Mouse (Mus musculus) granulocyte monocyte progenitor cell, adult 5-6 weeks (primary cell): ENCODE results near the gene 4930568D16Rik. TPM values are rescaled to one million over a fixed set of nuclear protein-coding genes. Genes with fewer than 3 reads are reported as not detected.

Experiments used
- ATAC-seq: replicated peaks from 2 replicates; pipeline ENCODE4 v1.8.0; 2016; ENCODE audit warnings: mild to moderate bottlenecking, moderate TSS enrichment, inconsistent platforms; ENCODE audit not compliant: poor library complexity, severe bottlenecking
- total RNA-seq, 2 experiments: library from RNA; stranded (forward) in 1 of 2; stranded (reverse) in 1 of 2; fragments of 200-712, 200-1000 nt in 1 of 2; fragments of >200 nt in 1 of 2; fragmentation: Nextera tagmentation in 1 of 2; gene quantifications; 2 replicates each; pipeline ENCODE4 v1.2.3; 2014 to 2017

4930568D16Rik gene
- not detected in 2 replicates for total RNA-seq (2014; fragmentation: Nextera tagmentation)
- not detected in 2 replicates for total RNA-seq (2017)

DNA sequence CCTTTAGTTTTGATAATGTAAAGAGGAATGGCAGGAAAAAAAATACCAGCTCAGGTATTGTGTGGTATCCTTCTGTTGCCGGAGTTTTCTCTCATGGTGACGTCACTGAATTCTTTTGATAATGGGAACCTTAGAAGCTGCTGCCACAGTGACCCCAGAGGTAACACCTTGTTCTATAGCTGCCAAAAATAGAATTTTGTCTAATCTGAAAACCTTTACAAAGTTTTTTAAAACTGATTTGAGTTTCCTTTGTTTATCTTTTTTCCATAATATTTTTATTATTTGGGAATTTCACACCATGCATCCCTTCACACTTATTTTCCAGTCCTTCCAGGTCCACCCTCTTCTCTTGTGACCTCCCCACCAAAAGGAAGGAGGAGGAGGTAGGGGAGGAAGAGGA, at the start of gene 4930568D16Rik:
Gene 4930568D16Rik, minus strand, starts transcription at position 101 of the 400 bp plus-strand sequence.
- ATAC-seq: no peak

DNA sequence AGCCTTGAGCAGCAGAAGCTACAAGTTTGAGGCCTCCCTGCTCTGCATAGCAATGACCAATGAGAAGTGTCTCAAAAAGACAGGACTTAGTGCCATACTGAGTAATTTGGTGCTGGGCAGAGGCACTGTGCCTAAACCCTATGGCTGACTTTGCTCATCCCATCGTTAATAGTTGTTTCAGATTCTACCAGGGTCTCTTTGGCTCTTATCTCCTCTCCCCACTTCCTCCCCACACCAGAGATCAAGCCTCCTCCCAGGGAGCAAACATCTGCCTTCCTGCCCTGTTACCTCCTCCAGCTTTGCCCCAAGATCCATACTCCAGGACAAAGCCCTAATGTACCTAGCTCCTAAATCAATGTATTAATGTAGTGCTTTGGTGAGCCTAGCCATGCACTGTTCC, 49.7 kb upstream of the 4930568D16Rik start:
- ATAC-seq: peak; percentile 16; the same call in 1 of the 2 replicates

DNA sequence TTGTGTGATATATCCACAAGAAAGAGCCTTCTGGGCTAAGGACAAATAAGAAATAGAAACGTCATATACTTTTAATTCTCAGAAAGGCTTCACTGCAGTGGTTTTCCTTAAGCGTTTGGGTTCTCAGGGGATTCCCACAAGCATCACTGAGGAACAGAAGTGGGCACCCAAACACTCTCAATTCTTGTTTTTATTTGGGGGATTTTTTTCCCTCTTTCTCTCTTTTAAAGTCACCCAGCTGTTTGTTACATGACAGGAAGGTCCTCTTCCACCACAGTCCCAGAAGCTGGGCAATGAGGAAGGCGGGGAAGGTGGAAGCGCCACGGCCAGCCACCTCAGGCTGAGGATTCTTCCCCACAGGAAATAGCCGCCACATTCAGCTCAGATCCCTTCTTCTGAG, 48.9 kb upstream of the 4930568D16Rik start:
- peak; percentile 49 for ATAC-seq

DNA sequence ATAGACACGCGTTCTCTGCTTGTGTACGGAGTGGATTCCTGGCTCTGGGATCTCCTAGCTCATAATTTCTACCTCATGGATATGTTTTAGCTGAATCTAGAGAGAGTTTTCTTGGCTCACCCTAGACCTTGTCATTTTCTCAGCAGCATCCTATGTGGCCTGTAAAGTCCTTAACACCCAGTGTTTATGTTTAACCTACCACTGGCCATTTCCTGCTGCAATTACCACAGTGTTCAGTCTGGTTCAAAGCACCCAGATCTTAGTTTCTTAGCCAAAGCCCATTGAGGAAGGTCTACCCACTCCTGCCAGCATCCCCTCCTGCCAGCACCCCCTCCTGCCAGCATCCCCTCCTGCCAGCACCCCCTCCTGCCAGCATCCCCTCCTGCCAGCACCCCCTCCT, 45.3 kb upstream of the 4930568D16Rik start:
- ATAC-seq: no peak

DNA sequence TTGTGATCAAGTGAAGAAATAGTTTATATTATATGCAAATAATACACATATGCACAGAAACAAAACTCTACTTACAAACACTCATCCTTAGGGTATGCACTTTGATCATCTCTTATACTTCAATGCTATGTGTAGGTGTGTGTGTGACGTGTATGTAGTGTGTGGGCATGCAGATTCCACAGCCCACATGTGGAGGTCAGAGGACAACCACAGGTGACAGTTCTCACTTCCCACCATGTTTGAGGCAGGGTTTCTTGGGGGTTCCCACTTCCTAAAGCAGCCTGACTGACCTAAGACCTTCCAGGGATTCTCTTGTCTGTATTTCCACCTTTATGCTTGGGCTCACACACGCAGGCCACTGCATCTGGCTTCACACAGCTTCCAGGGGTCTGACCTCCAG, 44.7 kb upstream of the 4930568D16Rik start:
- ATAC-seq: no peak

DNA sequence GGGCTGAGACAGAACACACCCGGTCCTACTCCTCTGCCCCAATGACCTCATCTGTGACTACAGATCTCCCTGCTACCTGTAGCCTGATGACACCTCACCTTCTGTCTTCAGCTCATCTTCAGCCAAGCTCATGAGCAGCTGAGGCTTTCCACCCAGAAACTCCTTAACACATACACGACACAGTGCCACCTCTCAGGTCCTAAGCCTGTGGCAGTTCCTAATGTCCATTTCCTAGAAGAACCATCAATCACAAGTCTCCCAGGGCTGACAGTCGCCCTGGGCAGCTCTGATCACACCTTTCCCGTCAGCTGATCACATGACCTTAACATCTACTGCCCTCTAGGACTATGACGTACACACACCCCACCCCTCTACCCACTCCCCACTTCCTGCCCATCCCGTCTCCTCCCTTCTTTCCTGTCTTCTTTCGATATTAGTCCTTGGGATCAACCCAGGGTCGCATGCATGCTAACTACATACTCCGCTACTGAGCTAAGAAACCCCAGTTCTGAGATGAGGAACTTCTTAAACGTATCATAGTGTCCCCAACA, 44.2 kb upstream of the 4930568D16Rik start:
- ATAC-seq: no peak

DNA sequence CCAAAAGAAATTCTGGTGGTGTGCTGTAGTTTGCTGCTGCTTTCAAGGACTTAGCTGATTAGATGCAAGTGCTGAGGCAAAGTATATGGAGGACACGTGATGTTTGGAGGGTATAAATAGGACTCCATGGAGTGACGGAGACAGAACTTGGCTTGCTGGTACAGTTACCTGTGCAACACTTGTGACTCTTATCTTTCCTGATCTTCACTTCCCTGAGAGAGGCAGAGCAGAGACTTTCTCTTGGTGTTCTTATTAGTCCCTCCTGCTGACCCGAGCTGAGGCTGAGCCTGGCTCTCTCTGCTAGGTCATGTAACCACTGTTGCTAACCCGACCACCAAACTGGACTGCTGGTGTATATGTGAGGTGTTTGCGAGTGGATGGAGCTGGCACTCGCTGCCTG, 41.9 kb upstream of the 4930568D16Rik start:
- no peak for ATAC-seq

DNA sequence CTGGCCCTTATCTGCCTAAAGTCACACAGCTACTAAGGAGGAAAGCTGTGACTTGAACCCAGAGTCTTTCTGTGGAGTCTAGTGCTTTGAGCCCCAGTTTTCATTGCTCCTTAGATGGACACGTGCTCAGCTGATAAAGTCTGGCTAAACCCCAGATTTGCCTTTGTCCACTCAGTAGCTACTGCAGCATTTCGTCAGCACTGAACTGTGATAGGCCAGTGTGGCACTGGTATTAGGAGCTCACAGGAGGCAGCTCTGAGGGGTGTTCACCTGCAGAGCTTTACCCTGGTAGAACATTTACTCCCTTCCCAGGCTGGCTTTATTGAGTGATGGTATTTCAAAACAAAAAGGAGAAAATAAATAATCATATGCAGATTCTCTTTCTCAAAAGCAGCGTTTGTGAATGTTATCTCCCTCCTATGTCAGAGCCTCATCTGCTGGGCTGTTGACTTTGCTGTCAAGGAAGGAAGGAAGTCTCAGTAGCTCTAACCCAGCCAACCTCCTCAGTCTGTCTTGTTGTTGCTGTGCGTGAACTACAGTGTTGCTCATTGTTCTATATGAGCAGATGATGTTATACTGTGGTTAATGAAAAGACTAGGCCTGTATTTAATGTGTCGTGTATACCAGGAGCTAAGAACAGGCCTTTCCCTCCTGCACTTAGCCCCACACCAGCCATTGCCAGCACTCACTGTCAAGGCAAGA, 41.0 kb upstream of the 4930568D16Rik start:
- no peak for ATAC-seq

DNA sequence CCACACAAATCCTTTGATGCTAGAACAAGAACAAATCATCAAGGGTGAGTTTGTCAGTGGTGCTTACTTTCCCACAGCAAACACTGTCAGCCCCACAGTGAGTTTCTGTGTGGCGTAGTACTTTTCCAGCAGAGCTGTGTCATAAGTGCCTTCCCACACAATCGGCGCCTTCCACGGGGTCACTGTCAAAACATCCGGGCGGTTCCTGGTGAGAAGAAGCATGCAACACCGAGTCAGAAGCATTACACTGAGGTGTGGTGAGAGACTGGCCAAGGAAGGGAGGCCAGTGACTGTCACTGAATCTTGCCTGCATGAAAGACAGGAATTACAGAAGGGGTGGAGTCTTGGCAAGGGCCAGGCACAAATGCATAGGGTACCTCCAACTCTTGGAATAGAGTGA, 40.3 kb upstream of the 4930568D16Rik start:
- ATAC-seq: no peak

DNA sequence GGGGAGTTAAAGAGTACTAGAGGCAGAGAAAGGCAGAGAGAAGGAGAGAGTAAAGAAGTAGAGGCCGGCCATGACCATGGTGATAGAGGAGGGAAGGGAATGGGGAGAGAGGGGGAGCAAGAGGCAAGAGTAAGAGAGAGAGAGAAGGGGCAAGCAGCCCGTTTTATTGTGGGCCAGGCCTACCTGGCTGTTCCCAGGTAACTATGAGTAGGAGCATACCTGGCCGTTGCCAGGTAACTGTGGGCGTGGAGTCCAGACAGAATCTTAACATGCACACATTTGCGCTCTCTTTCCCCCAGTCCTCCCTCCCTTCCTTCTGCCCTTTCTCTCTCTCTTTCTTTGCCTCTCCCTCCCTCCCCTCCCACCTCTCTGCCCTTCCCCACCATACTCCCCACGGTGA, 39.7 kb upstream of the 4930568D16Rik start:
- no peak for ATAC-seq

DNA sequence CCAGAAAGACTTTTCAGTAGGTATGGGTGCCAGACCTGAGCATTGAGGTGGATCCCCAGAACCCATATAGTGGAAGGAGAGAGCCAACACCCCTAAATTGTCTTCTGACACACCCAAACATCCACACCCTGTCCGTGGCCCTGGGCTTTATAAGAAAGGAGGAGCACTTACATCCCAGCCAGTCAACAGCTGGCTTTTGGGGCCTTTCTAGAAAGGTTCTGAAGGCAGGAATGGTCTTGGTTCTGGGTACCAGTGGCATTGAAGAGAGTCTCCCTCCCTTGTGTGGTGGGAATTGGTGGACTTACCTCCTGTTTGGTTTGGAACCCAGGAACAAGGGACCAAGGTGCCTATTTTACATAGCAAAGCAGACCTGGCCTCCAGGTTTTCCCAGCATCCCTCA, 39.1 kb upstream of the 4930568D16Rik start:
- no peak for ATAC-seq

DNA sequence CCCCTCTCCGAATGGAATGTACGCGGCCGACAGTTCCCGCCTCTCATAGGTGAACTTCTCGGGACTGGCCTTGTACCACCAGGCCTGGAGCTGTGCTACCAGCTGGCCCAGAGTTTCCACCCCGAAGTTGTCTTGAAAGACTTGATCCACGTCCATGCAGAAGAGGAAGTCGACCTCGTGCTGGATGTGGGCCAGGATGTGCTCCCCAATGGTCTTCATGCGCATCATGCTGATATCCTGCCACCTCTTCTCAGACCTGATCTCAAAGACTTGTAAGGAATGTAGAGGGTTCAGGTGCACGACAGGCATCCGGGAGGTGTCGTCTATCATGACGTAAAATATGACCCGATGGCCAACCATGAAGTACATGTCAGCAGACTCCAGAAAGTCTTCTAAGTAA, 34.9 kb upstream of the 4930568D16Rik start:
- no peak for ATAC-seq

DNA sequence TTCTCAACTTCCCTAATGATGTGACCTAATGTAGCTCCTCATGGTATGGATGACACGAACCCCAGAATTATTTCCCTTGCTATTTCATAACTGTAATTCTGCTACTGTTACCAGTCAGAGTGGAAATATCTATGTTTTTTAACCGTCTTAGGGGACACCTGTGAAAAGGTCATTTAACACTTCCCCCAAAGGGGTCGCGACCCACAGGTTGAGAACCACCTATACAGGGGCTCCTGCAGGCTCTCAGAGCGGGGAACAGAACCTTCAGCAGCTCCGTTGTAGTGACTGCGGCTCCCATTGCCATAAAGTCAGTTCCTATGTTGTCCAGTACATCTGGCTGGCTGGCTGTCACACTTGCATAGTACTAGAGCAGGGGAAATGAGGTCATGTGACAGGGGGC, 33.2 kb upstream of the 4930568D16Rik start:
- no peak for ATAC-seq

DNA sequence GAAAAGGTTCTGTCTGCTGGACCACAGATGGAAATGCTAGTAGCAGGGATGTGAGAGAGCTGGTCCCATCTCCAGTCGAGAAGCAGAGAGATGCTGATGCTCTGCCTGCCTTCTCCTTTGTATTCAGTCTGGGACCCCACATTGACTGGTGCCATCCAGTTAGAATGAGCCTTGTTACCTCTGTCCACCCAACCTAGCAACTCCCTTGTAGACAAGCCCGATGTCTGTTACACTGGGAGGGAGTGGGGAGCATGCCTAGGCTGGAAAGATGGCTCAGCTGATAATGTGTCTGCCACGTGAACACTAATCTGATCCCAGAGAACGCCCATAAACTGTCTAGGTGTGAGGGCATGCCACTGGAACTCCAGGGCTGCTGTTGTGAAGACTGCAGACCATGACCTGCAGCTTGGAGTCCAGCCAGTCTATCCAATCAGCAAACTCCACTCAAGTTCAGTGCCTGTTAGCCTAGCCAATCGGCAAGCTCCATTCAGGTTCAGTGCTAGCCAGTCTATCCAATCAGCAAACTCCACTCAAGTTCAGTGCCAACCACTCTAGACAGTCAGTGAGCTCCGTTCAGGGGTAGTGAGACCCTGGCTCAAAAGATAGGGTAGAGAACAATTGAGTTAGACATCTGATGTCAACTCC, 30.8 kb upstream of the 4930568D16Rik start:
- no peak for ATAC-seq

DNA sequence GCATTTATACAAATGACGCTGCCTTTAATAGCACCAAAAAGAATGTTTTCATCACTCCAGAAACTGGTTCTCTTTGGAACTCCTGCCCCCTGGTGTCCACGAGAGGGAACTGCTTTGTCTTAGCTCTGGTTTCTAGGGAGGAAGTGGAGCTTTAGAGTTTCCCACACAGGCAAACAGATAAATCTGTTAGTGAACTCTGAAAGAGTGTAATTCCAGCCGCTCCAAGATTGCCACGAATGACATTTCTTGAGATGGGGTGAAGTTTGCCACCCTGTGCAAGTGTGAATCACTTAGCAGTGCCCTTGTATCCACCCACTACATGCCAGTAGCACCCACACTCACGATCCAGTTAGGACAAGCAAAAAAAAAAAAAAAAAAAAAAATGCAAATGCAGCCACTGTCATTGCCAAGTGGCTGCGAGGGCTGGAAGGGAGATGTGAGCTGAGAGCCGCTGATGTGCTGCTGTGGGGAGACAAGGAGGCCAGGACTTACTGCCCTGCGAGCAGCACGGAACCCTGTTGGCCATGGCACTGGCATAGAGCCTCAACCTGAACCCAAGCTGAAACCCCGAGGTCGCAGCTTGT, 30.2 kb upstream of the 4930568D16Rik start:
- peak; percentile 80 for ATAC-seq

DNA sequence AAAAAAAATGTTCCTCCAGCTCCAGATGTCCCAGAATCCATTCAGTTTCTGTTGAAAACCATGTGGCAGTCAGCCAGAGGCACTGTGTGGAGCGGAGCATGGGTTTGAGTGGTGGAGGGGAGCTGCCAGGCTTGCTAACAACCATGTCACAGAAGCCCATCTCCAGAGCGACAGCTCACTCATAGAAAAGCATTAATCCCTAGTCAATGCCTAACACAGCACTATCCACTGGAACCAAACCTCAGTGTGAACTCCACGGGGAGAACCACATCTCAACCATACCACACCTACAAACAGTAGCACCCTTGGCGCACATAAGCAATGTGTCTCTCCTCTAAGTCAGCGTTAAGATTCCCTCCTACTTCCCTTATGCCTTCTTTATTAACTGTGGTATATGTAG, 29.6 kb upstream of the 4930568D16Rik start, which contains the start of gene 4930402F06Rik:
Gene 4930402F06Rik, minus strand, starts transcription at position 80 of the 400 bp plus-strand sequence.
- no peak for ATAC-seq

DNA sequence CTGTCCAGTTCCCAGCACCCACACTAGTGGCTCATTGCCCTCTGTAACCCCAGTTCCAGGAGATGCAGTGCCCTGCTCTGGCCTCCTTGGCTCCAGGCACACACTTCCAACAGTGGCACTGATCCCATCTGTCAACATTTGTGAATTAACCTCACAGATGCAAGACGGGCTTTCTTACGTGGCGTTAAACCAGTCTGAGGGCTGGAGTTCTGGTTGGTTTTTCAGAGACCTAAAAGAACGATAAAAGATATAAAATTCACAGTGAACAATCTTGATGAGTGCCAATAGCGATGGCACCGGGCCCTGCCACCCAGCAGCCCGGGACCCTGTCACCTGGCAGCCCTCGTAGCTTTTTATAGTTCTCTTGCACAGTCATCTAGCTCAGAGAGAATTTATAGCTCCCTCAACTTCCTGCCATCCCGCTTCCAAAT, 17.9 kb upstream of the 4930568D16Rik start:
- ATAC-seq: no peak

DNA sequence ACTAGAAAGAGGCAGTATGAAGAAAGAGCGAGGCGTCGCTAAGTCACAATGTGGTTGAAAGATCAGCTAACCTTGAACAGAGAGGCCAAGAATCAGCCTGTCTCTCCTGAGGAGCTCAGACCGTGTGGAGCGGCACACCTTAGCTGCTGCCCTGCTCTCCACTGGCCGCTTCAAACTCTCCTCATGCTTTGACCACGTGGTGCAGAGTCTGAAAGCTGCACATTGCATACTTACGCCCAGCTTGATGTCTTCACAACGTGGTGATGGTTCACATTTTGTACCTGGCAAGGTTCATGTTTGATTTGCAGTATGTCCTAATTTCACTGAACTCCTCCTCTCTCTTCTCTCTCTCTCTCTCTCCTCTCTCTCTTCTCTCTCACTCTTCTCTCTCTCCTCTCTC, 11.8 kb upstream of the 4930568D16Rik start:
- no peak for ATAC-seq

DNA sequence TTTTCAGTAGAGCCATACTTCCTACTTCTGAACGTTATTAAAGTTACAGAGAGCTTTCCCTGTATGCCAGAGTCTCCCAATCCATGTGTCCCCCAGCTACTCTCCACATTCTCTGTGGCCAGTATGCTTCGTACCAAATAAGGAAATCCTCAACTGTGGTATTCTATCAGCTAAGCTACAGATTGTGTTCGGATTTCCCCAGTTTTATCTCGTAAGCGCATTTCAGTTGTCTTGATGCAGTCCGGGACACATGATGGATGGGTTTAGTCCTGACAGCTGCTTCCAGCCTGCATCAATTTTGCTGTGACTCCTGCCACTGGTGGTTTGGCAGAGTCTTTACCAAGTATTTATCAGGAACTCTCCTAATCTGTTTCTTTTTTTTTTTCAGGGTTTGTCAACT, 10.1 kb upstream of the 4930568D16Rik start:
- ATAC-seq: no peak

DNA sequence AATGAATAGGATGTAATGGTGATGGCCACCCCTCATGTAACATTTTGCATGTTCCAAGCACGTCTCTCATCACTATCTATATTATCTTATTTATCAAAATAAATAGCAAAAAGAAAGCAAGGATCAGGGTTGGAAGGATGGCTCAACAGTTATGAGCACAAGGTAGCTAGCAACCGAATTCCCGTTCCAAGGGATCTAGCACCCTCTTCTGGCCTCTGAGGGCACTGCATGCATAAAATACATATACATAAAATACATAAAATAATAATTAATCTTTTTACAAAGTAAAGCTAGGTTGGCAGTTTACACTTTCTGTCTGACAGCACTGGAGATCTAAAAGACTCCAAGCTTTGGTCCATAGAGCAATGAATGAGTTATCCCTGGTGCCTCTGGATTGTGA, 5.5 kb upstream of the 4930568D16Rik start:
- peak; percentile 61; the same call in 1 of the 2 replicates for ATAC-seq

DNA sequence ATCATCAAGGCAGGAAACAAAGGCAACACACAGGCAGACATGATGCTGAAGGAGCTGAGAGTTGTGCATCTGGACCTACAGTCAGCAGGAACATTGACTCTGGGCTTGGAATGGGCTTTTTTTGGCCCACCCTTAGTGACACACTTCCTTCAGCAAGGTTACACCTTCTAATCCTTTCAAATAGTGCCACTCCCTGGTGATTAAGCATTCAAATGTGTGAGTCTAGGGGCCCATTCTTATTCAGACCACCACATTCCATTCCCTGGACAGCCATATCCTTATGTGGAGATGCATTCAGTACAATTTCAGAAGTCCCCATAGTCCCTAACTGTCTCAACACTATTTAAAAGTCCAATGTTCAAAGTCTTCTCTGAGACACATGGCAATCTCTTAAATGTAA, 3.2 kb upstream of the 4930568D16Rik start:
- no peak for ATAC-seq
